Mouse (Mus musculus) c-Kit-negative CD71-positive TER-119-positive erythroid progenitor cells, embryonic 14.5 days (primary cell): ENCODE results near the gene Inpp5b.

Experiments used
- DNase-seq: peaks from one replicate; pipeline ENCODE4 v3.0.0-alpha.2; 2013; ENCODE audit warnings: low read depth, low spot score

The Inpp5b gene

DNA sequence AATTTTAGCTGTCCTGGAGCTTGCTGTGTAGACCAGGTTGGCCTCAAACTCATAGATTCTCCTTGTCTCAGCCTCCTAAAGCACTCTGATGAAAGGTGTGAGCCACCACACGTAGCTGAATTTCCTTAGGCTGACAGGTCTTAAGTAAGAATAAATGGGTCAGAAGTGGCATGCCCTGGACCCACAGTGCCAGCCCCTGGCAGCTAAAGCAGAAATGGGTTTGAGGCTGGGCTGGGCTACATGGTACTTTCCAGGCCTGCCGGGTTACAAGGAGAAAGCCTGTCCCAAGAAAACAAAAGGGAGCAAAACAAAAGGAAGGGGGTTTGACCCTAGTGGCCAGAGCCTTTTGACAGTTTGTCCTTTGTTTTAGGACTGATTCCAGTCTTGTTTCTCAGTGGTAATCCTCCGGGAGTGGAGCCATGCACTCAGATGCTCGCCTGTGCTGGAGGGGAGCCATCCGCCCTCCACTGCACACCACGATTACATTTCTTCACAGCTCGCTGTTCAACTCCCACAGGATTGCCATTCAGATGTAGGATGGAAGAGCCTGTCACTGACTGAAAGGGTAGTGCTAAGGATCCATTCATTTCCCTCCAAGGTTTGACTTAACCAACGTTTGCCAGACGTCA, 69.8 kb downstream of the Inpp5b start:
- no peak for DNase-seq

DNA sequence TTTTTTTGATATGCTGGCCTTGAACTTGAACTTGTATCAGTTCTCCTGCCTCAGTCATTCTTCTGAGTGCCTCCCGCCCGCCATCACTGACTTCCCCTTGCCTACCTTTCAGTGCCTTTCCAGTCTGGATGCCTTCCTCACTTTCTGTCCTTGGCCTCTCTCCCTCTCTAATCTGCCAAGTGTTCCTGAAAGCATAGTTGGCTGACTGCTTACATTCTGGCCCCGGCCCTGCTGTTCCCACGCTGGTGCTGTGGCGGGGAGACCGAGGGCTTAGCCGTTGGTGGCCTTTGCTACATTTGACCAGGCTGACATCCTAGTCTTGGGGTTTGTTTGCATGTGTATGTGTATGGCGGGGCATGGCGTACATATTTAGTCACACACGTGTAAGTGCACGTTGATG, 74.3 kb downstream of the Inpp5b start:
- DNase-seq = no peak

DNA sequence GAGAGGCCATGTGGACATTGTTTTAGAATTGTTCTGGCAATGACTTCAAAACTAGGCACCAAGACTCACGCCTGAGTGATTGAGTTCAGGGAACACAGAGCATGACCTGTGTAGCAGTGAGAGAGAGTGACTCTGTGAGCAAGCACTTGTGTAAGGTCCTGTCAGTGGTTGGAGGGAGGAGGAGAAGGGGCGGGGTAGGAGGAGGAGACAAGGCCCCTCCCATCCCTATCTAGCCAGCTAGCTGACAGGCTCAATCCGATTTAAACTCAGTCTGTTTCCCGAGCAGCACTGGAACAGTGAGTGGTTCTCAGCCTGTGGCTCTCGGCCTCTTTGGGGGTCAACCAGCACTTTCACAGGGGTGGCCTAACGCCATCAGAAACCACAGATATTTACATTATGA, 76.2 kb downstream of the Inpp5b start:
- DNase-seq = peak; percentile 44

DNA sequence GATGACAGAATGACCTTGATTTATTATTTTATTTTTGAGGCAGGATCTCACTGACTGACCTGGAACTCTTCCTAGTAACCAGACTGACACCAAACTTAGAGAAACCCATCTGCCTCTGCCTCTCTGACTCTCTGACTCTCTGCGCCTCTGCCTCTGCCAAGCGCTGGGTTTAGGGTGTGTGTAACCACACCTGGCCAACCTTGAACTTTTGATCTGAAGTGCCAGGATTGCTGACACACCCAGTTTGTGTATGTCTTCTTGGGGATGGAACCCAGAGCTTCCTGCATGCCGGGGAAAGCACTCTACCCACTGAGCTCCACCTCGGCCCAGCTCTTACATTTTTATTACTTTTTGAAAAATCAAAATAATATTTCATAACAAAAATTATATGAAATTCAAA, 77.2 kb downstream of the Inpp5b start:
- DNase-seq = no peak

DNA sequence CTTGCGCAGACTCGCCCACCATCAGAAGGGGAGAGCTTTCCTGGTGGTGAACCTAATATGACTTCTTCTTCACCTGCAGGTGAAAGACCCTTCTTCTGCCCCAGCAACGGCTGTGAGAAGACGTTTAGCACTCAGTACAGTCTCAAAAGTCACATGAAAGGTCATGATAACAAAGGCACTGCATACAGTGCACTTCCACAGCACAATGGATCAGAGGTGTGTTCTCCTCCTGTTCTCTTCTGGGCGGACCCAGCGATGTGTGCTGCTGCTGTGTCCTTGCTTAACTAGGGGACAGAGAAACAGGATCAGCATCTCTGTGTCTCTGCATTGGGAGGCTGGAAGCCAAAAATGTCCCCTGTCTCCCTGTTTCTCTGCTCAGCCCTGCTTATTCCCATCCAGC, 83.3 kb downstream of the Inpp5b start:
- DNase-seq = no peak

DNA sequence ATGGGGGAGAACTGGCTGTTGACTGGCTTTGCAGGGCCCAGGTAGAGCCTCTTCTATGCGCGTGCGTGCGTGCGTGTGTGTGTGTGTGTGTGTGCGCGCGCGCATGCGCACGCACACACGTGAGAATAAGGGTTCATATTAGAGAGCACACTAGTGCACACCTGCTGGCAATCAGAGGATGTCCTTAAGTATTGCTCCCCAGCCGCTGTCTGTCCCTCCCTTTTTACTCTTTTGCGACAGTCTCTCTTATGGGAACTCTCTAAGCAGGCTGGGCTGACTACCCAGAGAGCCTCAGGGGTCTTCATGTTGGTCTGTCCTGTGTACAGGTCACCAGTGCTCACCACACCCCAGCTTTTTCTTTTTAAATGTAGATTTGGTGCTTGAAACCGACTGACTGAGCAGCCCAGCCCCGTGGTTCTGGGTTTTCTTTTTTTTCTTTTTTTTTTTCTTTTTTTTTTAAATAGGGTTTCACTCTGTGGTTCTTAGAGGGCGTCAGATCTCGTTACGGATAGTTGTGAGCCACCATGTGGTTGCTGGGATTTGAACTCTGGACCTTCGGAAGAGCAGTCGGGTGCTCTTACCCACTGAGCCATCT, 83.8 kb downstream of the Inpp5b start:
- no peak for DNase-seq

DNA sequence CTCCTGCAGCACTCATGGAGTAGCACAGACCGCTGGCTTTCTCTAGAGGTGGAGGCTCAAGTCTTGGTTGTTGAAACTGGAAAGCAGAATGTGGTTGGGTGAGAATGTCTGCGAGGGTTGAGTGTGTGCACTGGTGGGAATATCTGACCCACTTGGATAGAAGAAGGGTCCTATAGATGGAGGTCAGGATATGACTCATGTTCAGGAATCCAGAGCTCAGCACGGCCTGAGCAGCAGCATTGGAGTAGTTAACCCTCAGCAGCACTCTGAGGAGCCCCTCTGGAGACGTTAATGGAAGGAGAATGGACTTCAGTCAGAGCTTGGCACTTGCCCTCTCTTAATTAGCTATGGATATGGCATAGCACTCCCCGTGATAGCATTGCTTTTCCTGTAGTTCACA, 88.0 kb downstream of the Inpp5b start:
- DNase-seq = no peak

DNA sequence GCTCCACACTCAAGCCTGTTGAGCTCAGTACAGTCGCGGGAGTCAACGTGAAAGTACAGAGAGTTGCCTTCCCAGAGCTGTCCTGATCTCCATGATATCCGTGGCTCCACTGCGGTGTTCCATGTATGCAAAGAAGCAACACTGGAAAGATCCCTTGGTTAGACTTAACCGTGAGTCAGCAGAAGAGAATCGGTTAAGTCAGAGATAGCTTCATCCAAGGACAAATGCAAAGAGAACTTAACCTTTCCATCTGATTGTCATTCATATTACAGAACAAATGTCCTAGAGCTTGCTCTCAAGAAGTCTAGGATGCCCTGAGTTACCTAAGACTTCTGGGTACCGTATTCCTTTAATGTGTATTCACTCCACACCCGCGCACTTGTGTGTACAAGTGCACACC, 91.1 kb downstream of the Inpp5b start:
- DNase-seq = no peak

DNA sequence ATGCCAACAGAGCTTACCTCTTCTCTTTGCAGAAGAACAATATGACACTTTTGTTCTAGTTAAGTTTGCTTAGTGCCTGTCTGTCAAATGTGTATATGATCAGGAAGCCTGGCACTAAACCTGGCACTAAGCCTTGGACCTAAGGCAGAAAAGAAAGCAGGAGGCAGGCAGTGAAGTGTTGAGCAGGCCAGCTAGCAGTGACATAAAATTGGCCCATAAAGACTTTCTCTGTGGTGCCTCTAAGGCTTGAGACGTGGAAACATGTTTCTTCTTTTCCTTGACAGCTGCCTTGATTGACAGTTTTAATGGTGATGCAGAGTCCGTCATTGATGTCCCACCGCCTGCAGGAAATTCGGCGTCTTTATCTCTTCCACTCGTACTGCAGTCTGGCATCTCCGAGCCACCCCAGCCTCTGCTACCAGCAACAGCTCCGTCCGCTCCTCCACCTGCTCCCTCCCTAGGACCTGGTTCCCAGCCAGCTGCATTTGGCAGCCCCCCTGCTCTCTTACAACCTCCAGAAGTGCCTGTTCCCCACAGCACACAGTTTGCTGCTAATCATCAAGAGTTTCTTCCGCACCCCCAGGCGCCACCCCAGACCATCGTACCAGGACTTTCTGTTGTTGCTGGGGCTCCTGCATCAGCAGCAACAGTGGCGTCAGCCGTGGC, 96.5 kb downstream of the Inpp5b start:
- DNase-seq = no peak

DNA sequence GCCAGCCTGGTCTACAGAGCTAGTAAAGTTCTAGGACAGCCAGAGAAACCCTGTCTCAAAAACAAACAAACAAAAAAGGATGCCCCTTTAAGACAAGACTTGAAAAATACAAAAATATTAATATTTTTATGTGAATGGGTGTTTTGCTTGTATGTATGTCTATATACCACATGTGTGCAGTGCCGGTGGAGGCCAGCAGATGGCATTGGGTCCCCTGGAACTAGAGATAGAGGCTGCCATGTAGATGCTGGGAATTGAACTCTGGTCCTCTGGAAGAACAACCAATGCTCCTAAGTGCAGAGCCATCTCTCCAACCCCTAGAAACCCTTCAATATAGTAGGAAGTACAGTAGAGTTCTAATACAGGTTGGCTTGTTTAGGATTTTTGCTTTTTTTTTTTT, 99.3 kb downstream of the Inpp5b start:
- DNase-seq = no peak

DNA sequence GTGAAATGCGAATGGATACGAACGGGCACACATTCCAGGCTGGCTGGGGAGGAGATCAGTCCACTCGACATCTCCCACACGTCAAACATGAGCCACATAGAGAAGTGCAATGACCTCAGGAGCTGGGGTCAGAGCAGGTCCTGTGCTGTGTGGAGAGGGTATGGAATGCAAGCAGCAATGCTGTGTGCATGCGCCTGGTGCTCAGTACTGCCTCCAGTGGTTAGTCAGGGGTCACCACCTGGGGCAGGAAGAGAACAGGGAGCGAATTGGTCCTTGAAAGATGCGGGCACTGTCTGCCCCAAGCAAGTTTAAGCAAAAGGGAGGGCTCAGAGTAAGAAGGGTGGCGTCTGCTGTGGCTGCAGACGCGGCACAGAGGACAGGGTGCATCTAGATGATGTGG, 101.8 kb downstream of the Inpp5b start:
- DNase-seq = no peak

DNA sequence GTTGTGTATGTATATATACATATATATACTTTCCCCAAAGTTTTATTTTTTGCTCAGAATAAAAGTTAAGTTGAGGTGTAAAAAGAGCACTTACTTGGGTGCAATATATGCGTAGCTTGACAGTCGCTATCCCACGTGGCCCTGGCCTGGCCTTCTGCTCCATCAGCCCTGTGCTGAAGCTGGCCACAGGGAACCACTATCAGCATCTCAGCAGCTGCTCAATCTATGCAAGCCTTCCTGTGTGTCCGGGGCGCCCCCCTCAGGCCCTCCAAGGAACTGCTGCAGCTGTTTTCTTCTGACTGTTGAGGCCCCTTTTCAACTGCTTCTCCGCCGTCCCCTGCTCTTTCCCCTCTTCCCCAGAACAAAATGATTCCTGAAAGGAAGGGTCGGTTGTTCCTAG, 105.9 kb downstream of the Inpp5b start:
- DNase-seq = peak; percentile 64

DNA sequence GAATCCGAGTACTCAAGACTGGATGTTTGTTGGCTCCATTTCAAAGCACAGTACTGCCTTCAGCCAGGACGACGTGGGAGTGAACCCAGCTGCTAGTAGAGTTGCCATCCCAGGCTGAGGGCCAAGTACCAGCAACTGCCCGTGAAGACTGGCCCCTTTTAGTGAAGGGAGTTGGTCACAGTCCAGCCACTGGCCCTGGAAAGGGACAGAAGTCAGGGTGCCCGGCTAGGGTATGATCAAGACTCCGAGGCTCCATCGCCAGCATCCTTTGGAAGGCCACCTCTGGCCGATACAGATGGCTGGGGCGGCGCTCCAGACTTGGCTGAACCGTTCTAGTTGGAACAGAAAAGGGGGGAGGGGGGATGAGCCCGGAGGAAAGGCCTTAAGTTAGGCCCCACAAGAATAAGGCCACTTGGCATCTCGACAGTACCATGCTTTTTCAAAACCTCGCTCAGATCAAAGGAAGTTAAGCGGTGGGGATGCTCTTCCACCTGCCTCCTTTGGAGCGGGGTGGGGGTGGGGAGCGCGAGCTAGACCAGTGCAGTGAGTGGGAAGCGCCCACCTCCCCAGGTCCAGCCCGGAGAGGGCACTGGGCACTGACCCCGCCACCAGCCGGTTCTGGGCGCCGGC, 108.1 kb downstream of the Inpp5b start:
- peak; percentile 19 for DNase-seq

DNA sequence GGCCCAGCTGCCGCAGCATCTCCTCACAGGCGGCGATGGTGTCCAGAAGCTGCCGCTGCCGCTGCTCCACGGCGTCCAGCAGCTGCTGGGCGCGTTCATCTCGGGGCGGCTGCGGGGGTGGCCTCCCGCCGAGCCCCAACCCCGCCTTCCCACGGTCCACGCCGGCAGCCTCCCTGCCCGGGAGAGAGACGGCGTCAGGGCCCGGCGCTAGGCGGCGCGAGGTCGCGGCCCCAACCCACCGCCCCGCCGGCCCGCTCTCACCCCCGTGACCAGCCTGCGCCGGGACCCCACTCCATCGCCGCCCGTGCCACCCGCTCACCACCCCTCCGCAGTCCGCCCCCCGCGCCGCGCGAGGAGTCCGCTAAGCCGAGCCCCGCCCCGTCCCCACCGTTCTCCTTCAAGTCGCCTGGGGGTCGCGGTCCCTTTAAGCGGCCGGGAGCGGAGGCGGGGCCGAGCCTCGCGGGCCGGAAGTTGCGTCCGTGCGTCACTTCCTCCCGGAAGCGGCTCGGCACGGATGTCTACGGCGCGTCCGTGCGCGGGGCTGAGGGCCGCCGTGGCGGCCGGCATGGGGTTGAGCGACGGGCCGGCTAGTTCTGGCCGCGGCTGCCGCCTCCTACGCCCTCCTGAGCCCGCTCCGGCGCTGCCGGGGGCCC, 108.7 kb downstream of the Inpp5b start, which contains the start of gene Yrdc:
TSS of gene Yrdc (plus strand) at position 419 of the 653 bp plus-strand sequence.
- peak; percentile 82 for DNase-seq
